Mouse (Mus musculus) spleen, embryonic (tissue): Measurements from ENCODE around the gene Adh4.
"Not testable (repeated sequence)": the region's sequence is repeated elsewhere in the genome, so short reads cannot be mapped to it uniquely, and the experiment has no call there.

Source experiments
- CTCF ChIA-PET: fragments of 350-600 bp; sonication (Branson Sonifier 250); formaldehyde crosslinking; loops from one replicate; lab custom pipeline; 2022; lab: Charles Lee

The Adh4 gene

GRCm38 (mm10) chr3:138415121-138415690, at the start of gene Adh4:
Gene Adh4 (plus strand): TSS chr3:138415466.
- CTCF ChIA-PET = no interaction called here

- CTCF ChIA-PET = no interaction called here
Observed at GRCm38 (mm10) chr3:138366181-138366580, 49.1 kb upstream of the Adh4 start.

GRCm38 (mm10) chr3:138369546-138369945, 45.7 kb upstream of the Adh4 start:
- CTCF ChIA-PET = no interaction called here

GRCm38 (mm10) chr3:138370289-138370688, 45.0 kb upstream of the Adh4 start:
- CTCF ChIA-PET = not testable (repeated sequence)

- CTCF ChIA-PET = no interaction called here
Observed at GRCm38 (mm10) chr3:138373920-138374319, 41.3 kb upstream of the Adh4 start.

- CTCF ChIA-PET = interaction anchor here (0.5 kb wide), 1 partner anchor 29 kb away, joined by 4 read pairs; no protein-coding TSS in a partner anchor
Observed at GRCm38 (mm10) chr3:138375148-138375547, 40.1 kb upstream of the Adh4 start.

GRCm38 (mm10) chr3:138381133-138381532, 34.1 kb upstream of the Adh4 start:
- CTCF ChIA-PET = no interaction called here

- CTCF ChIA-PET = no interaction called here
Observed at GRCm38 (mm10) chr3:138387155-138387554, 28.1 kb upstream of the Adh4 start.

- CTCF ChIA-PET = no interaction called here
Observed at GRCm38 (mm10) chr3:138404872-138405271, 10.4 kb upstream of the Adh4 start.

- CTCF ChIA-PET = no interaction called here
Observed at GRCm38 (mm10) chr3:138405341-138405740, 9.9 kb upstream of the Adh4 start.

- CTCF ChIA-PET = no interaction called here
Observed at GRCm38 (mm10) chr3:138405840-138406239, 9.4 kb upstream of the Adh4 start.

GRCm38 (mm10) chr3:138407920-138408319, 7.3 kb upstream of the Adh4 start:
- CTCF ChIA-PET = no interaction called here

- CTCF ChIA-PET = no interaction called here
Observed at GRCm38 (mm10) chr3:138409585-138409984, 5.7 kb upstream of the Adh4 start.

- CTCF ChIA-PET = no interaction called here
Observed at GRCm38 (mm10) chr3:138410211-138410610, 5.1 kb upstream of the Adh4 start.

- CTCF ChIA-PET = no interaction called here
Observed at GRCm38 (mm10) chr3:138419369-138419768, 4.1 kb downstream of the Adh4 start.

GRCm38 (mm10) chr3:138420385-138420784, 5.1 kb downstream of the Adh4 start:
- CTCF ChIA-PET = no interaction called here

- CTCF ChIA-PET = no interaction called here
Observed at GRCm38 (mm10) chr3:138423664-138424063, 8.4 kb downstream of the Adh4 start.

- CTCF ChIA-PET = interaction anchor here (0.7 kb wide), 1 partner anchor 893 kb away, joined by 3 read pairs; no protein-coding TSS in a partner anchor
Observed at GRCm38 (mm10) chr3:138424247-138424646, 9.0 kb downstream of the Adh4 start.

- CTCF ChIA-PET = no interaction called here
Observed at GRCm38 (mm10) chr3:138430360-138430976, 15.2 kb downstream of the Adh4 start.

GRCm38 (mm10) chr3:138431835-138432234, 16.6 kb downstream of the Adh4 start:
- CTCF ChIA-PET = interaction anchor here (0.5 kb wide), 1 partner anchor 425 kb away, joined by 3 read pairs; no protein-coding TSS in a partner anchor

- CTCF ChIA-PET = no interaction called here
Observed at GRCm38 (mm10) chr3:138438716-138439115, 23.4 kb downstream of the Adh4 start.

GRCm38 (mm10) chr3:138442203-138442602, 26.9 kb downstream of the Adh4 start:
- CTCF ChIA-PET = no interaction called here
